16 mouse cellular contexts compared by ENCODE assay signal in the genomic region with DNA sequence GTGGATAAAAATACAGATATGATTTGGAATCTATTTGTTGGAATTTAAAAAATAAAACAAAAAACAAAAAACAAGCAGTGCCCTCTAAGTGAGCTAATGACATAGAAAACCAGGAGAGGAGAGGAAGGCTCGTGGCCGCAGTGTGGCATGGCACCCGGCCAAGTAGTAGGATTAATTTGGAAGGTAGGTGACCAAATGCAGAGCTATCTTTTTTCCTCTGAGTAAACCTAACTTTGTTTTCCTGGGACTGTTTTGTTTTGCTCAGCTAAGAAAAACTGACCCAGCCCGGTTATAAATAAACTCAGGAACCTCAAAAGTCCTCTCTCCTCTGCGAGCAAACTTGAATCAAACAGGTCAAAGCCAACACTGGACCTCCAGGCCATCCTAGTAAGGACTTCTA. TPM values are rescaled to one million over a fixed set of nuclear protein-coding genes. Genes with fewer than 3 reads are reported as not detected.
A peak's percentile ranks its signal among the peaks of the same experiment; 100 is the strongest.
DNase-seq lines count a peak whose midpoint lies in the region; ATAC-seq and TF ChIP-seq lines count a peak whose summit lies in the region.
"Had no signal": no experiment of that assay in that cellular context is flagged by ENCODE, and none has a peak within 500 bp of the region (broad histone marks: within the 10 kb centered on the region; RNA-seq: fewer than 3 reads in every experiment).

No protein-coding gene starts in this region.

- peaks cover 4% of the 10 kb centered on the region; the same call in 1 of the 2 replicates for H3K4me1 ChIP-seq in limb, embryonic 14.5 days (ENCODE audit: control insufficient read depth, insufficient read depth, low read length)
- H3K4me1 ChIP-seq in hindbrain, embryonic 11.5 days (replicated peaks; ENCODE audit: control insufficient read depth, insufficient read depth, low read length): no peaks in the 10 kb centered on the region

- DNase-seq in gastrocnemius, adult 18-20 months (ENCODE audit: low spot score): peak; percentile 74
- DNase-seq in gastrocnemius, postnatal 4 days (ENCODE audit: low spot score in 2 of 2): no peak
- no peak for DNase-seq in left cerebral cortex, adult 2 months (ENCODE audit: extremely low spot score in 1 of 2, low spot score in 2 of 2)
- no peak for DNase-seq in left cerebral cortex, adult 11 months (ENCODE audit: low spot score)
- DNase-seq in gastrocnemius, adult 2 months: peak; percentile 80
- DNase-seq in limb, embryonic 14.5 days (ENCODE audit: low spot score): no peak
- no peak for DNase-seq in adrenal gland, adult 18-20 months (ENCODE audit: low spot score in 2 of 2)
- DNase-seq in hindbrain, embryonic 11.5 days (ENCODE audit: low spot score): no peak
- DNase-seq: adrenal gland, postnatal 10 days; liver, embryonic 13.5 days; thymus, postnatal 4 days had no signal

- TF ChIP-seq CTCF in left cerebral cortex, adult 2 months (IDR thresholded peaks at IDR 0.05): no peak
- no peak for TF ChIP-seq CTCF in gastrocnemius, adult 2 months (IDR thresholded peaks at IDR 0.05)

- peaks cover 10% of the 10 kb centered on the region; the same call in 1 of the 2 replicates for H3K27me3 ChIP-seq in limb, embryonic 14.5 days (ENCODE audit: control insufficient read depth, insufficient read depth, low read length)
- H3K27me3 ChIP-seq in hindbrain, embryonic 11.5 days (ENCODE audit: control insufficient read depth, insufficient read depth, low read length): 0 out of 2 replicates have a peak, but pooled peaks cover 2% of the 10 kb centered on the region
- H3K27me3 ChIP-seq: Patski had no signal

- peak overlapping the region; percentile 56 for H3K4me3 ChIP-seq in left cerebral cortex, adult 2 months
- H3K4me3 ChIP-seq in gastrocnemius, adult 2 months: peak overlapping the region; percentile 94
- H3K4me3 ChIP-seq in limb, embryonic 14.5 days (replicated peaks; ENCODE audit: low read length): no peak overlapping the region
- H3K4me3 ChIP-seq in hindbrain, embryonic 11.5 days (ENCODE audit: low read depth, low read length): no peak overlapping the region
- H3K4me3 ChIP-seq: liver, embryonic 13.5 days had no signal

- peak overlapping the region; percentile 53 for H3K27ac ChIP-seq in left cerebral cortex, adult 2 months
- peak overlapping the region; percentile 97 for H3K27ac ChIP-seq in gastrocnemius, adult 2 months
- no peak overlapping the region for H3K27ac ChIP-seq in limb, embryonic 14.5 days (replicated peaks; ENCODE audit: low read depth, low read length)
- H3K27ac ChIP-seq in hindbrain, embryonic 11.5 days (ENCODE audit: low read depth, low read length): no peak overlapping the region
- H3K27ac ChIP-seq: liver, embryonic 13.5 days; macrophage had no signal

- H3K9ac ChIP-seq in limb, embryonic 14.5 days (ENCODE audit: low read depth, low read length, severe bottlenecking): no peak overlapping the region
- H3K9ac ChIP-seq in hindbrain, embryonic 11.5 days (ENCODE audit: low read depth, low read length): no peak overlapping the region
- H3K9ac ChIP-seq: liver, embryonic 13.5 days had no signal

- no peak for ATAC-seq in limb, embryonic 14.5 days (ENCODE audit: low FRiP score, low read depth)
- no peak for ATAC-seq in hindbrain, embryonic 11.5 days (ENCODE audit: low FRiP score)
- ATAC-seq: CD4-positive, CD25-positive, alpha-beta regulatory T cell, adult 4 months; Patski had no signal

- no peaks in the 10 kb centered on the region for H3K9me3 ChIP-seq in limb, embryonic 14.5 days (ENCODE audit: control insufficient read depth, low read length)
- no peaks in the 10 kb centered on the region for H3K9me3 ChIP-seq in hindbrain, embryonic 11.5 days (ENCODE audit: control insufficient read depth, low read length)
- H3K9me3 ChIP-seq: liver, embryonic 13.5 days had no signal

- no peak for TF ChIP-seq POLR2A in limb, embryonic 14.5 days (IDR thresholded peaks at IDR 0.05; ENCODE audit: borderline replicate concordance, extremely low read depth, insufficient read depth, insufficient read length)

- 66% methylated on average over 5 of the region's 5 CpGs for WGBS in limb, embryonic 14.5 days
- 84% methylated on average over 5 of the region's 5 CpGs for WGBS in hindbrain, embryonic 11.5 days

- H3K4me2 ChIP-seq in limb, embryonic 14.5 days (replicated peaks; ENCODE audit: low read depth, low read length, severe bottlenecking): 0 out of 2 replicates have a peak overlapping the region, but pooled peaks have one; percentile 9
- H3K4me2 ChIP-seq in hindbrain, embryonic 11.5 days (replicated peaks; ENCODE audit: low read depth, low read length): no peak overlapping the region

- 0 out of 2 replicates have a peak, but pooled peaks cover 3% of the 10 kb centered on the region for H3K36me3 ChIP-seq in limb, embryonic 14.5 days (ENCODE audit: control insufficient read depth, insufficient read depth, low read length)
- no peaks in the 10 kb centered on the region for H3K36me3 ChIP-seq in hindbrain, embryonic 11.5 days (ENCODE audit: control insufficient read depth, insufficient read depth, low read length)
- H3K36me3 ChIP-seq: liver, embryonic 13.5 days had no signal

- intact Hi-C loops in left cerebral cortex, adult 2 months (cut with DNase I): no loop called here
- intact Hi-C loops in gastrocnemius, adult 2 months (cut with DNase I): no loop called here

RNA-seq across cellular contexts. Expression of a gene that starts 3.6 kb away (rescaled TPM):
- 100 to 1,000 TPM; 205 to 307 TPM for total RNA-seq in gastrocnemius, adult 18-20 months (2021)
- total RNA-seq in gastrocnemius, postnatal 4 days (2021): 100 to 1,000 TPM; 113 to 117 TPM
- total RNA-seq in left cerebral cortex, adult 2 months (2021): 10 to 100 TPM; 19.7 to 25.6 TPM
- 100 to 1,000 TPM; 226 to 250 TPM for total RNA-seq in gastrocnemius, adult 2 months (2021)
- 9.2 and 10.9 TPM in 2 replicates for polyA plus RNA-seq in limb, embryonic 14.5 days (2012; rRNA removed)
- polyA plus RNA-seq in limb, embryonic 14.5 days (2014; fragmentation: Nextera tagmentation; extraction: Ambion mirVana): 20.4 and 21.0 TPM in 2 replicates
- 1 to 10 TPM in 1 of 2 experiments, under 1 TPM in 1; 0.70 to 1.1 TPM for total RNA-seq in adrenal gland, adult 18-20 months (2021)
- polyA plus RNA-seq in hindbrain, embryonic 11.5 days (2014; fragmentation: Nextera tagmentation; extraction: Ambion mirVana): 8.3 and 8.6 TPM in 2 replicates
- polyA plus RNA-seq: CD4-positive, CD25-positive, alpha-beta regulatory T cell, adult 4 months; macrophage had no signal

RNA-seq across cellular contexts. Expression of a gene that starts 46.3 kb away (rescaled TPM):
- not detected for total RNA-seq in gastrocnemius, adult 18-20 months (2021)
- not detected for total RNA-seq in gastrocnemius, postnatal 4 days (2021)
- total RNA-seq in left cerebral cortex, adult 2 months (2021): not detected
- total RNA-seq in gastrocnemius, adult 2 months (2021): not detected
- polyA plus RNA-seq in limb, embryonic 14.5 days (2012; rRNA removed): not detected in 2 replicates
- not detected in 2 replicates for polyA plus RNA-seq in limb, embryonic 14.5 days (2014; fragmentation: Nextera tagmentation; extraction: Ambion mirVana)
- not detected for total RNA-seq in adrenal gland, adult 18-20 months (2021)
- not detected in 2 replicates for polyA plus RNA-seq in hindbrain, embryonic 11.5 days (2014; fragmentation: Nextera tagmentation; extraction: Ambion mirVana)
- total RNA-seq: adrenal gland, postnatal 10 days; left cerebral cortex, adult 8-10 months had no signal
- polyA plus RNA-seq: CD4-positive, CD25-positive, alpha-beta regulatory T cell, adult 4 months; gonadal fat pad, adult 2 months; liver, embryonic 13.5 days; macrophage; Patski had no signal

Comparison
In these comparisons a context has a peak if more than half of its experiments do, and no peak if none do; other contexts are left out.
1. DNase-seq: peak in gastrocnemius, adult 18-20 months (single experiment) and gastrocnemius, adult 2 months (single experiment); none in gastrocnemius, postnatal 4 days (0 of 2), left cerebral cortex, adult 2 months (0 of 2), left cerebral cortex, adult 11 months (single experiment), limb, embryonic 14.5 days (single experiment), adrenal gland, adult 18-20 months (0 of 2) and hindbrain, embryonic 11.5 days (single experiment).
2. H3K27ac ChIP-seq: peak in left cerebral cortex, adult 2 months (single experiment) and gastrocnemius, adult 2 months (single experiment); none in limb, embryonic 14.5 days (single experiment) and hindbrain, embryonic 11.5 days (single experiment).
3. H3K4me3 ChIP-seq: peak in left cerebral cortex, adult 2 months (single experiment) and gastrocnemius, adult 2 months (single experiment); none in limb, embryonic 14.5 days (single experiment) and hindbrain, embryonic 11.5 days (single experiment).
4. RNA of a gene that starts 3.6 kb away (total RNA-seq): 205 to 307 TPM in gastrocnemius, adult 18-20 months, 226 to 250 TPM in gastrocnemius, adult 2 months, 113 to 117 TPM in gastrocnemius, postnatal 4 days and 19.7 to 25.6 TPM in left cerebral cortex, adult 2 months; 0.70 to 1.1 TPM in adrenal gland, adult 18-20 months; every median in the first group is over 4 times any median in the second.